Mouse (Mus musculus) heart, adult 18-20 months (tissue): ENCODE data around the gene Ssc4d. TPM values are rescaled to one million over a fixed set of nuclear protein-coding genes. Genes with fewer than 3 reads are reported as not detected.

Experiments used
- DNase-seq, 2 experiments: peaks; one replicate each; pipeline ENCODE4 v3.0.0; 2021 to 2022; ENCODE audit warnings: mixed read lengths in 1 of 2
- total RNA-seq, 2 experiments: library from RNA; stranded (reverse); gene quantifications; 2 replicates each; pipeline ENCODE4 v1.2.3; 2021

Gene Ssc4d
- total RNA-seq, 2 experiments from 2014 or later, result 0.21 to 0.40 TPM

DNA sequence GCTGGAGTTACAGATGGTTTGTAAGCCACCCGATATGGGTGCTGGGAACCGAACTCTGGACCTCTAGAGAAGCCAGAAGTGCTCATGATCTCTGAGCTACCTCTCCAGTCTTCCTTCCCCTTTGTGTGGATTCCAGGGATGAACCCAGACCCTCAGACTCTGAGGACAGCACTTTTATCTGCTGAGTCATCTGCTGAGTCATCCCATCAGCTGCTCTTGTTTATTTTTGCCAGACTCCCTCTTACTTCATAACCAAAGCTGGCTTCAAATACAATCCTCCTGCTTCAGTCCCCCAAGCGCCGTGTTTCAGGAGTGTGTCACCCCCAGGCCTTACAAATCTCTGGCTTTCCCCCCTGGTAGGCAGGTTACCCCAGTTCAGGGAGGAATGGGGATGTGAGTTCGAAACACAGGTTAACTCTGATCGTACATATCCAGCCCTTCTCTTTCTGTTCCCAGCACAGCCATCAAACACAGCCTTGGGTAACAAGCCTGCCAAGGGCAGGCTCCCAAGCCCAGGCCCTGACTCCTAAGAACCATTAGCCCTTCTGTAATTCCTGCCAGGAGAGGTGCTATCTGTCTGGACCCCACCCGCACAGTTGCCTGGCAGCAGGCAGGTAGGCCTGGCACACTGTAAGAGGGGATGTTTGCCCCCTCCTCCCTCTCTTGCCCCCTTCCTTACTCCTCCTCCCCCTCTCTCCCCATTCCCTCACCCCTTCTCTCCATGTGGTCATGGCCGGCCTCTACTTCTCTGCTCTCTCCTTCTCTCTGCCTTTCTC, 1.8 kb upstream of the Ssc4d start:
- no peak for DNase-seq

DNA sequence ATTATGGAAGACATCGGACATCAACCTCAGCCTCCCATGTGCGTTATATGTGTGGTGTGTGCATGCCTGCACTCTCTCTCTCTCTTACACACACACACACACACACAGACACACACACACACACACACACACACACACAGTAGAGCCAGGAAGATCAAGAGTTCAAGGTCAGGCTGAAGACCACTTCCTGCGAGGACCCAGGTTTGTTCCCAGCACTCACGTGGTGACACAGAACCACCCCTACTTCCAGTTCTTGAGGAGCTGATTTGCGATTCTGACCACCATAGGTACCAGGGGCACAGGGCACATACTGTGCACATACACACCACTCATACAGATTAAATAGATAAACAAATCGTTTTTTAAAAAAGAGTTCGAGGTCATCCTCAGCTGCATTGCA, 2.5 kb downstream of the Ssc4d start:
- no peak for DNase-seq

DNA sequence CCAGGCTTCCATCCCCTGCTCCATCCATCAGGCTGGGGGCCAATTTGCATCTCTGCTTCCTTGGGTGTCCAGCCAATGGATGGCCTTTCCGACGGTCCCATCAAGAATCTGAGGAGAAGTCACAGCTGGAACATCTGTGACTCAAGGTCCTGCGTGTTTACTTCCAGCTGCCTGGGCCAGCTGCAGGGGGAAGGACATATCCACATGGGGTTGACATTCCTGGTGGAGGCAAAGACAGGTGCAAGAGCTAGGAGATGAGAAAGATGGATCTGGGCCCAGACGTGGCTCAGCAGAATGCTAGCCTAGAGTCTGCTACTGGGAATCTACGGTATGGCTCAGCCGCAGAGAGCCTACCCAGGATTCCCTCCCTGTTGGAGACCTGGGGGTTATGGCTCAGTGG, 4.1 kb downstream of the Ssc4d start:
- DNase-seq, result no peak

- peak in 1 of 2 experiments; percentile 81 for DNase-seq
Measured at GRCm38 (mm10) chr5:135968781-135969180, 5.5 kb downstream of the Ssc4d start.

DNA sequence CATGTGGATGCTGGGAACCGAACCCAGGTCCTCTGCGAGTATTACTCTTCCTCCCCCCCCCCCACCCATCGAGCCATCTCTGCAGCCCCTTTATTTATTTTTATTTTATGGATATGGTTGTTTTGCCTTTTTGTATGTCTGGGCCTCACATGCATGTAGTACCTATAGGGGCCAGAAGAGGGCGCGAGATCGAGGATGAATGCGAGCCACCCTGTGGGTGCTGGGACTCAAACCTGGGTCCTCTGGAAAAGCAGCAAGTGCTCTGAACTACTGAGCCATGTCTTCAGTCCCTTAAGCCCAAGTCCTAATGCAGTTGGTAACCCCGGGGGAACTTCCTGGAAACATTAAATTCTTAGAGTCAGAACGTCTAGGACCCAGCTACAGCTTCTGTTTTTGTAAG, 7.5 kb downstream of the Ssc4d start:
- peak in 1 of 2 experiments; percentile 27 for DNase-seq

DNA sequence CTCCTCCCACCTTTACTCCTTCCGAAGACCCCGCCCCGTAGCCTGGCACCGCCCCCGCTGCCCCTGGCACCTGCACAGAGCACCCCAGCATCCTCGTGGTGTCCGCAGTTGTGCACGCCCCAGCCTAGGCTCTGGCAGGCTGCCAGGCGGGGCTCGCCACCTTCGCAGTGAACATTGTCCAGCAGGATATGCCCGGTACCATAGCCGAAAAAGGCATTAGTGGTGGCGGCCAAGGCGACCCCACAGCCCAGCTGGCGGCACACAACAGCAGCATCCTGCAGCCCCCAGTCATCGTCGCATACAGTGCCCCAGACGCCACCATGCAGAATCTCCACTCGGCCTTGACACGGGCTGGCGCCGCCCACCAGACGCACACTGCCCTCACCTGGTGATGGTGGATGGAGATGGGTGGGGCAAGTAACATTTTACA, 8.8 kb downstream of the Ssc4d start:
- DNase-seq, result peak in 1 of 2 experiments; percentile 24

- DNase-seq, result no peak
Measured at GRCm38 (mm10) chr5:135963280-135963627, 11.1 kb downstream of the Ssc4d start.

DNA sequence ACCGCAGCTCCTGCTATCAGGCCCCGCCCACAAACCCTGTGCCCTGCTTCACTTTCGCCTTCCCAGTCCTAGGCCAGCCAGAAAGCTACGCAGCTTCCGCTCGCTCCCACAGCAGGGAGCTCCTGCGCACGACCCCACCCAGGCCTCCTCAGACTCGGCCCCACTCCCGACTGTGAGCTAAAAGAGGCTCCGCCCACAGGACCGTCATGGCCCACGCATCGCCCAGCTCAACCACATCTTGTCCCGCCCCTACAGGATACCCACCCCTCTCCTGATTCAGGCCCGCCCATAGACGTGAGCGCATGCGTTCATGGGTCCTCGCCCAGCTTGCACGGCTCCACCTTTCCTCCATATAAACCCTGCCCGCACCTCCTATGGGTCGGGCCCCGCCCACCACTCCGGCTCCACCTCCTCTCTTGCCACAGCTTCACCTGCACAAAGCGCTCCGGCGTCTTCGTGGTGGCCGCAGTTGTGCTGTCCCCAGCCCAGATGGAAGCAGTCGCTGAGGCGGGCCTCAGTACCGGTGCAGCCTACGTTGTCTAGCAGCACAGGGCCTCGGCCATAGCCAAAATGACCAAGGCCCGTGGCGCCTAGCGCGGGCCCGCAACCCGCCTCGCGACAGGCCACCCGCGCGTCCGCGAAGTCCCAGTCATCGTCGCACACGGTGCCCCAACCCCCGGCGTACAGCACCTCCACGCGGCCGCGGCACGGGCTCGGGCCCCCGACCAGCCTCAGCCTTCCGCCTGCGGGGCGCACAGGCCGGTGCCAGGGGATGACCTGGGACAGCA, 11.6 kb downstream of the Ssc4d start:
- peak; percentile 97 to 100 for DNase-seq

DNA sequence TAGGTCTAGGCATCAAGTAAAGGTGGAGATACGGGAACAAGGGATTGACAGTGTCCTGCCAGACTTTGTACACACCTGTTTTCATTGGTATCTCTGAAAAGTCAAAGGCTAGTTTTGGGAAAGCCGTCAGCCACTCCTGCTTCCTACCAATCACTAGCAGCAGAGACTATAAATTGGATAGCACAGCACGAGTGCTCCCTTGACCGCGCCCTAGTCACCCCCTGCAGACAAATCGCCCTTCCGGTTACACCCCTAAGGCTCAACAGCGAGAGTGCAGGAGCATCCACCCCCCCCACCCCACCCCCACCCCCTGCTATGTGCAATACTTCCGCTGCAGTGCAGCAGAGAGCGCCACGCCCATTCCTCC, 12.2 kb downstream of the Ssc4d start:
- no peak for DNase-seq

DNA sequence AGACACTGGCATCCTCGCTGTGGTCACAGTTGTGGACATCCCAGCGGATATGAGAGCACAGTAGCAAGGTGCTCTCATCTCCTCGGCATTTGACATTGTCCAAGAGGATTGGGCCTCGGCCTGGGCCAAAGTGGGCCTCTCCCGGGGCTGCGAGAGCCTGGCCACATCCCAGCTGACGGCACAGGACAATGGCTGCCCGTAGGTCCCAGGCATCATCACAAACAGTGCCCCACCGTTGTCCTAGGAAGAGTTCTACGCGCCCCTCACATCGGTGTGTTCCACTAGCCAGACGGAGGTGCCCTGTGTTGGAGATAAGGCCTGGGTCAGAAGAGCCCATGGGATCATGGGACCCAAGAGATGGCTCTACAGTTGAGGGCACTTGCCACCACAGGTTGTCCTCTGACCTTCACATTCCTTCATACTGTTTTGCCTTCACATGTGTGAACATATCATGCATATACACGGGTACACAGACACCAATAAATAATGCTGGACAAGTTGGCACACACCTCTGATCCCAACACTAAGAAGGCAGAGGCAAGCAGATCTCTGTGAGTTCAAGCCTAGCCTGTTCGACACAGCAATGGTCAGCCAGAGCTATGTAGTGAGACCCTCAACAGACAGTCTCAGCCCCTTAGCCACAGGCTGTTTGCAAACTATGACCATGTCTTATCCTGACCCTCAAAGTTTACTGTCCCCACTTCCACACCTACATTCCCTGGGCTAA, 13.3 kb downstream of the Ssc4d start:
- DNase-seq, result peak in 1 of 2 experiments; percentile 19

- no peak for DNase-seq
Measured at GRCm38 (mm10) chr5:135959911-135960310, 14.4 kb downstream of the Ssc4d start.

DNA sequence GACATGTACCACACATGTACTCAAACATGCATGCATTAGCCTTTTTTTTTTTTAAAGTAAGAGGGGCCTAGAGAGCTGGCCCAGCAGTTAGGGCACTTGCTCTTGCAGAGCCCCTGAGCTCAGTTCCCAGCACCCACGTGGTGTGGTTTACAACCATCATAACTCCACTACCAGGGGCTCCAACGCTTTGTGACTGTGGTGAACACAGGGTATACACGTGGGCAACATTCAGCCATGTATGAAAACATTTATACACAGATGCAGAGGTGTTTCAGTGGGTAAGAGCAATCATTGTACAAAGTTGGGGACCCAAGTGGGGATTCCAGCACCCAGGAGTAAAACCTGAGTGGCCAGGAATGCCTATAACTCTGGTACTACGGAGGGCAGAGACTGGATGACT, 16.0 kb downstream of the Ssc4d start:
- no peak for DNase-seq

- peak; percentile 93 to 99 for DNase-seq
Measured at GRCm38 (mm10) chr5:135957207-135957974, 16.9 kb downstream of the Ssc4d start.

GRCm38 (mm10) chr5:135956300-135957206, 17.8 kb downstream of the Ssc4d start:
- DNase-seq, result no peak

DNA sequence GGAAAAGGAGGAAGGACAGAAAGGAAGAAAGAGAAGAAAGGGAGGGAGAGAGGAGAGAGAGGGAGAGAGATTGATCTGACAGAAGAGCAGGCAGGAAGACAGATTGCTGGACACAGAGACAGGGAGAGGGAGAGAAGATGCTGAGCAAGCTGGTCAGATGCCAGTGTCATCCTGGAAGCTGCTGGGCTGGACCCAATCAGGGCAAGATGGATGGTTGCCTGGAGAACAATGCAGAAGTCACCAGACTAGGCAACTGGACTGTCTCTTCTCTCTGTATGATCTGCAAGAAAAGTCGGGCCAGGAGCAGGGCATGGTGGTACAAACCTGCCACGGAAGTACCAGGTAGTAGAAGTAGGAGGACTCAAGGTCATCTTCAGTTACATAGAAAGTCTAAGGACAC, 21.5 kb downstream of the Ssc4d start:
- no peak for DNase-seq

DNA sequence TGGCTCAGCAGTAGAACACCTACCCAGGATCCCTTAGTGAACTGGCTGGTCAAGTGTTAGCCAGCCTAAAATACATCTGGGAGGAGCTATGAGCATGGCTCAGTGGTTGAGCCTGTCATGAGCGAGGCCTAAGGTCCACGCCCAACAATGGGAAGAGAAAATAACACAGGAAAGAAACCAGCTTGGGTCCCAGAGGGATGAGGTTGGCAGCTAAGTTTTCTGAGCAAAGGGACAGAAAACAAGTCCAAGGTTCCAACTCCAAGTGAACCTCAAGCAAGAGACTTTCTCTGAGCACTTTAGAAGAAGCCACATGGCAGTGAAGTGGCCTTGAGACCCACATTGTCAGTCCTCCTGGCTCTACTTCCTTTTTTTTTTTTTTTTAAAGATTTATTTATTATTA, 22.7 kb downstream of the Ssc4d start:
- DNase-seq, result no peak

- DNase-seq, result no peak
Measured at GRCm38 (mm10) chr5:135950710-135951412, 23.5 kb downstream of the Ssc4d start.

- no peak for DNase-seq
Measured at GRCm38 (mm10) chr5:135946621-135947020, 27.7 kb downstream of the Ssc4d start.

GRCm38 (mm10) chr5:135945916-135946408, 28.4 kb downstream of the Ssc4d start:
- DNase-seq, result no peak

DNA sequence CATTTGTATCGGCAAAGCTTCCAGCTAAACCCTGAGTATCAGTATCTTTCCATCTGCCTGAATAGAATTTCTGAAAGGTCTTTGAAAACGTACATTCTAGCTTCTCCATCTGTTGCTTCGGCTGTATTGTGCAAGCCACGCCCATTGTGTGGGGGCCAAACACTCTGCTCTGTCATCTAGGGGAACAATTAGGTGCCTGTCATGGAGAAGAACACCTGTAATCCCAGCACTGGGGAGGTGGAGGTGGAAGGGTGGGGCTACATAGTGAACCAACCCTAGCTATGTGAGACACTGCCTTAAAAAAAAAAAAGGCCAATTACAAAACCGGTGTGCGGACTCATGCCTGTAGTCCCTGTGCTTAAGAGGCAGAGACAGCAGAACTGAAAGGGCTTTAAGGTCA, 31.6 kb downstream of the Ssc4d start:
- DNase-seq, result no peak
